Mouse (Mus musculus): ENCODE results near the gene Cfap97. TPM values are rescaled to one million over a fixed set of nuclear protein-coding genes. Genes with fewer than 3 reads are reported as not detected.

Cfap97 gene
- total RNA-seq, 2 experiments from 2014 or later = 13.4 to 16.5 TPM

- intact Hi-C loops (cut with DNase I) = loop anchor here (5.0 kb wide), 1 partner anchor 60 kb away; no protein-coding TSS in a partner anchor
- peak; percentile 85 to 86 for DNase-seq
Measured at GRCm38 (mm10) chr8:46152064-46153031, 777 bp downstream of the Cfap97 start, which contains the start of gene Snx25. TSS of gene Snx25 (minus strand) at chr8:46152159.

DNA sequence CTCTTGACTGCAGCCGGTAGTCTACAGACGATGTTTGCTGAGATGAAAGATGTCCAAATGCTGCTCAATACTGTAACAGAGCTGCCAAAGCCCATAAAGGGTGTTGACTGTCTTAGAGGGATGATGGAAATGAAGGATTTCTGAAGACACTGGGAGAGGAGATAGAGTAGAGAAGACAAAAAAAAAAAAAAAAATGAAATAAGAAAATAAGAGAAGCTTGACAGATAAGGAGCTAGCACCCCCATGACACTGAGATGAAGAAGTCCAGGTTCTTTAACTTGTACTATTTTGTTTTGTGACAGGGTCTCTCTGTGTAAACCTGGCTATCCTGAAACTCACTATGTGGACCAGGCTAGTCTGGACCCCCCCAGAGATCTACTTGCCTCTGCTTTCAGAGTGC is 1.5 kb downstream of the Cfap97 start:
- DNase-seq = no peak

GRCm38 (mm10) chr8:46162953-46163869 is 11.6 kb downstream of the Cfap97 start:
- peak; percentile 97 for DNase-seq
- intact Hi-C loops (cut with DNase I) = loop anchor here (5.0 kb wide), 1 partner anchor 161 kb away; no protein-coding TSS in a partner anchor

More for the DNA sequence above, 1.5 kb downstream of the Cfap97 start:
- intact Hi-C loops (cut with DNase I) = loop anchor here (5.0 kb wide), 1 partner anchor 61 kb away; no protein-coding TSS in a partner anchor

DNA sequence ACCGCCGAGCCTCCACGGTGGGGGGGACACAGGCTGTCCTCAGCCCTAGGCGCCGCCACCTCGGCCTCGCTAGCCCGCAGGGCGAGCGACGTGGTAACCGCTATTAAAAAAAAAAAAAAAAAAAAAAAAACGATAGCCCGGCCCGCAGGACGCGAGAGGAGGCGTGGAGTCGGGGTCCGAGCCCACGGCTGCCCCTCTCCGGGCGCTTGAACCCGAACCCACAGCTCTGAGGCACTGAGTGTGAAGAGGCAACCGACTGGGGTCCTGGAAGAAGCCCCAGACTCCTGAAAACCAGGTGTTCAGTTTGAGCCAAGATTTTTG is 12.3 kb downstream of the Cfap97 start:
- intact Hi-C loops (cut with DNase I) = loop anchor here (5.0 kb wide), 1 partner anchor 162 kb away; no protein-coding TSS in a partner anchor
- no peak for DNase-seq

DNA sequence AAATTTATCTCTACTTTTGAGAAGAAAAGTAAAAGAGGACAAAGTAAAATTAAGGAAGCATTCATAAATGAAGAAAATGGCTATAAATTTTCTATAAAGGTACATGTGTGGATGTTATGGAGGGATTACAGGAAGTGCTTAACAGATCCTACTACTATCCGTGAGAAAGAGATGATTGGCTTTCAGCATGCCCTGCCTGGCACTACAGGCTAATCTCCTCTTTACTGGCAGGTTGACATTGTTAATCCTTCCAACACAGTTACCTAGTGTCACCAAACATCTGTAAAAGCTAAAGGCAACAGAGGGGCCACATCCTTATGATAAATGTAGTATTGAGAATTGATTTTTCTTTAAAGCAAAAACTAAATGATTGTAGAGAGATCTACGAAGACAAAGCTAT is 22.1 kb downstream of the Cfap97 start:
- intact Hi-C loops (cut with DNase I) = no loop called here
- no peak for DNase-seq

GRCm38 (mm10) chr8:46180136-46180535 is 28.6 kb downstream of the Cfap97 start:
- DNase-seq = no peak
- intact Hi-C loops (cut with DNase I) = no loop called here

GRCm38 (mm10) chr8:46185361-46185760 is 33.8 kb downstream of the Cfap97 start:
- intact Hi-C loops (cut with DNase I) = loop anchor here (1.0 to 5.0 kb wide), 4 partner anchors 52 to 362 kb away; no protein-coding TSS in a partner anchor
- DNase-seq = peak; percentile 55 to 78

GRCm38 (mm10) chr8:46193100-46193499 is 41.5 kb downstream of the Cfap97 start:
- intact Hi-C loops (cut with DNase I) = no loop called here
- DNase-seq = no peak

DNA sequence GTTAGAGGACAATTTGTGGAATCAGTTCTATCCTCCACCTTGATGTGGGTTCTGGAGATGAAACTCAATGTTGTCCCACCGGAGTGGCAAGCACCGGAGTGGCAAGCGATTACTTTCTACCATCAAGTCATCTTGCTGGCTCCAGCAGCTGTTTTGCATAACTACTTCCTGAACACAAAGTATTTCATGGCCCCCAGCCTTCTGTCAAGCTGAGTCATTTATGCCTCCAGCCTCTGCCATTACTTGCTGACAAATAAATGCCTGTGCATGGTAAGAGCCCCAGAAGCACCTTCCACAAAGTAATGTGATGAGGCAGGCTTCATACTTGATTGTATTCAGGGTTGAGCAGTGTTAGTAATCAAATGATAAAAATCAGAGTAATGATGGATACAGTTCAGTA is 45.3 kb downstream of the Cfap97 start:
- intact Hi-C loops (cut with DNase I) = no loop called here
- DNase-seq = no peak

DNA sequence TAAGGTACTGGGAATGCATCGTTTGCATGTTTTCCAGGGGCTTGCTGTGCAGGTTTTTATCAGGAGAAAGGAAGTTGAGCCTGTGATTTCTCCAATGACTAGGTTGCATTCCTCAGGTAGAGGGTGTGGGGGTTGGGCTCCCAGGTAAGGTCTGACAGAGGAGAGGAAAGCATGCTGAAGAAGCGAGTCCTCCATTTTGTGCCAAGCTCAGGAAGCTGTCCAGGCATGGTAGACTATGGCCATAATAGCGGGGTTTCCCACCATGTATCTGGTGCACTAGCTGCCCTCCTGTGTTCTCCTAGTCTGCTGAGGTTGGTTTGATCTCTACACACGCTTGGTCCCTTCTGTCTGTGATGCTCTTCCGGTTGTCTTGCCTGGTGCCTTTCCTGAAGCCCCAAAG is 46.1 kb downstream of the Cfap97 start:
- intact Hi-C loops (cut with DNase I) = no loop called here

GRCm38 (mm10) chr8:46202350-46202749 is 50.8 kb downstream of the Cfap97 start:
- DNase-seq = peak in 1 of 2 experiments; percentile 40

More for the DNA sequence above, 46.1 kb downstream of the Cfap97 start:
- DNase-seq = no peak

GRCm38 (mm10) chr8:46204301-46204700 is 52.7 kb downstream of the Cfap97 start:
- DNase-seq = peak; percentile 51 to 53
- intact Hi-C loops (cut with DNase I) = no loop called here

More at GRCm38 (mm10) chr8:46202350-46202749, 50.8 kb downstream of the Cfap97 start:
- intact Hi-C loops (cut with DNase I) = no loop called here

- peak; percentile 30 to 46 for DNase-seq
- intact Hi-C loops (cut with DNase I) = no loop called here
Measured at GRCm38 (mm10) chr8:46204974-46205640, 53.5 kb downstream of the Cfap97 start.

GRCm38 (mm10) chr8:46206107-46206506 is 54.5 kb downstream of the Cfap97 start:
- peak in 1 of 2 experiments; percentile 15 for DNase-seq
- intact Hi-C loops (cut with DNase I) = no loop called here

GRCm38 (mm10) chr8:46208354-46208753 is 56.8 kb downstream of the Cfap97 start:
- intact Hi-C loops (cut with DNase I) = no loop called here
- peak; percentile 91 to 92 for DNase-seq

GRCm38 (mm10) chr8:46209057-46209456 is 57.5 kb downstream of the Cfap97 start:
- peak; percentile 42 to 46 for DNase-seq
- intact Hi-C loops (cut with DNase I) = no loop called here

GRCm38 (mm10) chr8:46210404-46211315 is 59.1 kb downstream of the Cfap97 start, which contains the start of gene Slc25a4:
TSS of gene Slc25a4 (minus strand) at chr8:46211284.
- intact Hi-C loops (cut with DNase I) = no loop called here
- peak; percentile 98 for DNase-seq

DNA sequence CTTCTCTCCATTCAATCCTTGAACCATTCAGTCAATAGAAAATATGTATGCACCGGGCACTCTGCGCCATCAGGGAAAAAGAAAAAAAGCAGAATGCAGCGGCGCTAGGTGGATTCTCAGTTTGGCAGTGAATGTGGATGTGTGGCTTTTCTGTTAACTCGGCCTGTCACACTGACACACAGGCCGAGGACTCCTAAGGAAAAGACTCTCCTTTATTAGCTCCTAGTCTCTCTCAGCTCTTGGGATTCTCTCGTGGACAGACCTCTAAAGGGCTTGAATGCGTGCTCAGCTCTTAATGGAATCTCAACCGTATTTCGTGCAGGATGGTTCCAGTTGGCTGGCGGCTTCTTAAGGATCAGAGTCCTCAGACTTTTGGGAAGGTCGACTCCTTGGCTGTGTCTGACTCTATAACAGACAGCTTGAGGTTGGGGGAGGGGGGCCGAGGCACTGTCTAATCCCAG is 60.1 kb downstream of the Cfap97 start:
- intact Hi-C loops (cut with DNase I) = no loop called here
- no peak for DNase-seq

DNA sequence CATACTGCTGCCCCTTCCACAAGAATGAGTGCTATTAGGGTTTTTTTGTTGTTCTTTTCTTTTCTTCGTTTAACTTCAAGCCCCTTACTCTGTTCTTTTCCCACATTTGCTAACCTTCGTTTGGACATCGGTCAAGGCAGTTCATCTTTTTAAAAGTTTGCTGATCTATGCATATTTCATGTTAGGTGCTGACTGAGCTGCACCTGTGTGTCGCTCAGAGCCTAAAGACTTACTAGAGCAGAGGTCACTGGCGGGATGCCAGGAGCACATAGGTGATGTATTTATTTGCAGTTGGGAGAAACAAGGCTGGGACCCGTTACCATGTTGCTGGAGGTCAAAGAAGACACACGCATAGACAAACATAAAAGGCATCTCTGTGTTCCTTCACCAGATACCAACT is 60.6 kb downstream of the Cfap97 start:
- intact Hi-C loops (cut with DNase I) = no loop called here
- DNase-seq = peak; percentile 62 to 66

Measured in heart, postnatal 10 days (tissue).